Mouse (Mus musculus) cerebellum, adult 18-20 months (tissue): ENCODE results near the gene Caskin2.
"Not testable (repeated sequence)": the region's sequence is repeated elsewhere in the genome, so short reads cannot be mapped to it uniquely, and the experiment has no call there.

Experiments used
- DNase-seq, 2 experiments: peaks; one replicate each; pipeline ENCODE4 v3.0.0; 2021

Gene Caskin2

DNA sequence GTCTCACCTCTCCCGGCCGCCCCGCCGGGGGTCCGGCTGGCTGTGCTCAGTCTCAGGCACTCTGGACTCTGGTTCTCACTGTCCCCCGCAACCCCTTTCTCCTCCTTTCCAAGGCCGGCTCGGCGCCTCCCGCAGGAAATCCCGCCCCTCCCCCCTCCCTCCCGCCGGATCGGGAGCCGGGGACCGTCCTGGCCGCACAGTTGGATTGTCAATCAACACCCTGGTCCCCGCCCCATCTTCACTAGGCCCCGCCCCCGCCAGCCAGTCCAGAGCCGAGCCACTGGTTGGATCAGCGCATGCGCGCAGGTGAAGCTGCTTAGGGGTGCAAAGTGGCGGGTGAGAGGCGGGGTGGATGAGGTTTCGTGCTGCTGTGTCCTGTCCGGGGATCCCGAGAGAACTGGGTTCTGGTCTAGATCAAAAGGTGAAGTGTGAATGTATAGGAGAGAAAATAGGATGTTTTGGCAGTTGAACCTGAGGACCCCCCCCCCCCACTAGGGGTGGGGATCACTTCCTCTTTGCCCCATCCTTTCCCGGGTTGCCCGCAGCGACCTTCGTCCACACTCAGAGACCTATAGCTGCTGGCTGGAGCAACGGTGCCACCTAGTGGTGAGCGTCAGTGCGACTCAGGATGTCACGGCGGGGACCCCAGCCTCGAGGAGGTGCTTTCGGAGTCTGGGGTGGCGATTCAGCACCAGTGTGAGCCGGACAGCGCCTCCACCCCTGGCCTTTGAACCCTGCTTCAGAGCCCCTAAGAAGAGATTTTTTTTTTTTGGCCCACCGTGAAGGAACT, at the start of gene Caskin2:
Caskin2 (minus strand) TSS at position 133 of the 790 bp plus-strand sequence.
- peak; percentile 95 to 96 for DNase-seq

DNA sequence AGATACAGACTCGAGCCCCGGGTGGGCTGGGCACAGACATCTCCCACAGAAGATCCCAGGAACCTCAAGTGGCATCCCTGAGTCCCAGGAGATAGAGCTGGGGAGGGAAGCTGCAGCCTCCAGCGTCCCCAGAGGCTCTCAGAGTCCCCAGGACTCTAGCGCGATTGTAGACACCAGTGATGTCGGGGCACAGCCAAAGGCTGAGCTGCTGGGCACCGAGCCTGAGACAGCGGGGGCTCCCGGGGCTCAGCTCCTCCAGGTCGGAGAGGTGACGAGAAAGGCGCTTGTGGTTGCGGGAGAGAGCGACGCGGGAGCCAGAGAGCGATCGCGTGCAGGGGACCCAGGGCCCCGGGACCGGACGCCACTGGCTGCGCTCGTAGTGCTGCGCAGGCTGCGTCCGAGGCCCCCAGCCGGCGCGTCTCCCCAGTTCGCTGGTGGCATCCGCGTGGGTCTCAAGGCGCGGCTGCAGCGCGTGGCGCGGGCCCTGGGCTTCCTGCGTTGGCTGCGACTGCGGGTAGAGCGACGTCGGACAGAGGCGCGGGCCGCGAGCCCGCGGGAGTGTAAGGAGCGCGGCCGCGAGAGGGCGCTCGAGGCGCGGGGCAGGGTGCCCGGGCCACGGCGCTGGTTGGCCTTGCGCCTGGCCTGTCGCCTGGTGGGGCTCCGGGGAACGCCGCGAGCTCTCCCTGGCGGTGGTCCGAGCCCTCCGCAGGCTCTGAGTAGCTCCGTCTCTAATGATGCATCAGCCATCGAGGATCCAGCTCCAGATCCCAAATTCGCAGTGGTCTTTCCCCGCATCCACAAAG, 45.9 kb upstream of the Caskin2 start:
- peak; percentile 48 to 79 for DNase-seq

DNA sequence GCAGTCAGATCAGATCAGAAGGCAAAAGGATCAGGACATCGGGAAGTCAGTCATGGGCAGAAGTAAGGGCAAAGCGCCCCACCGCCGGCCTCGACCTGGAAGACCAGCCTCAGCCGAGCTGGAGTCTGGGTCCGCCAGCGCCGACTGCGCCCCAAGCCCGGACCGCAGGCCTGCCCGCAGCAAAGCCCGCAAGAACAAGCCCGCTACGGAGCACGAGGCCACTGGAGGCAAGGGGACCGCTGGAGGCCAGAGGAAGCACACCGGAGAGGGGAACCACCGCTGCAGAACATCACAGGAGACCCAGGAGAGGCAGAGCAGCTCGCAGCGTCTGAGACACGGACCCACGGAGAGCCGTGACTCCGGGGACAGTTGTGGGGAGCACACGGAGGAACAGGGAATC, 44.9 kb upstream of the Caskin2 start, which contains the start of gene Myo15b:
Myo15b (plus strand) TSS at position 53 of the 400 bp plus-strand sequence.
- DNase-seq, result no peak

DNA sequence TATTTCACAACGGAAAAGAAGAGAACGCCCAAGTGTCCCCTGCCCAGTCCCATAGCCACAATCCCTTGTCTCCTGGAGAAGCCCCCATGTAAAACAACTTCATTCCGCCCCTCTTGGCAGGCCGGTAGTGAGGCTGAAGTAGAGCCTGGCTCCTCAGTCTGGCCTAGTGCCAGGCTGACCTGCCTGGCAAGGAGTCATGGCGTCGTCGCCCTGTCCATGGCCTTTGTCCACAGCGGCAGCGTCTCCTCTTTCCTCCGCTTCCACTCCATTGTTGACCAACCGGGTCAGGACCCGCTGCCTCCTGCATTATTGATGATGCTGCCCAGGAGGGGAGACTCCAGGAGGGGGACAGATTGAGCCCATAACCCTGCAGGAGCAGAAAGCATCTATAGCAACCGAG, 44.5 kb upstream of the Caskin2 start:
- no peak for DNase-seq

DNA sequence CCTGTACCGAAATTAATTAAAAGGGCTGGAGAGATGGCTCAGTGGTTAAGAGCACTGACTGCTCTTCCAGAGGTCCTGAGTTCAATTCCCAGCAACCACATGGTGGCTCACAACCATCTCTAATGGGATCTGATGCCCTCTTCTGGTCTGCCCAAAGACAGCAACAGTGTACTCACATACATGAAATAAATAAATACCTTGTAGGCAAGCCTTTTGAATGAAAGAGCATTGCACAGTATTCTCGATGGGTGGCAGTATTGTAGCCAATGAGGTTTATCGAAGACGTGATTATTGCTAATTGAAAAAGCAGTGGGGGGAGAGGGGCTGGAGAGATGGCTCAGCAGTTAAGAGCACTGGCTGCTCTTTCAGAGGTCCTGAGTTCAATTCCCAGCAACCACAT, 43.7 kb upstream of the Caskin2 start:
- not testable (repeated sequence) for DNase-seq

DNA sequence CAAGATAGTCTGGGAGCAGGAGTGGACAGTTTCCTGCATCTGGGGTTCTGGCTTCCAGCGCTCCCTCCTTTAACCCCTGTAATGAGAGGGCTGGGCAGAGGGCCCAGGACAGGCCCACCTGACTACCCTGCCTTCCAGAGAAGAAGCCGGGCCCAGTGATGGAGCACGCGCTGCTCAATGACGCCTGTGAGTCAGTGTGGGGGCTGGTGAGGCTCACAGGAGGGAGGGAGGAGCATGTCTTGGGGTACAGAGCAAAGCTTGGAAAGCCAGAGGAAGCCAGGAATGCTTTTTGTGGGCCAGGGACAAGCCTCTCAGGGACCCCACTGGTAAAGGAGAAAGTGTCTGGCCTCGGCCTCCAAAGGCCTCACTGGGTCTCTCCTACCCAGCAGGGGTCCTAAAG, 41.2 kb upstream of the Caskin2 start:
- DNase-seq, result no peak

DNA sequence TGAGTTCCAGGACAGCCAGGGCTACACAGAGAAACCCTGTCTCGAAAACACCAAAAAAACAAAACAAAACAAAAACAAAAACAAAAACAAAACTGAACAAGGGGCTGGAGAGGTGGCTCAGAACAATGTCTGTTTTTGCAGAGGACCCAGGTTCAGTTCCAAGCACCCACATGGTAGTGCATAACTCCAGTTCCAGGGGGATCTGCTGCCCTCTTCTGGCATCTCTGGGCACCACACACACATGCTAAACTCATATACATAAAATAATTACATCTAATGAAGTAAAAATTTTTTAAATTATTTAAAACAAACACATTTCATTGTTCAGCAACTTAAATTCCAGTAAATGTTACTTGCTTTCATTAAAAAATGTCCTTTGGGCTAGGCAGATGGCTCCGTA, 32.4 kb upstream of the Caskin2 start:
- DNase-seq, result no peak

DNA sequence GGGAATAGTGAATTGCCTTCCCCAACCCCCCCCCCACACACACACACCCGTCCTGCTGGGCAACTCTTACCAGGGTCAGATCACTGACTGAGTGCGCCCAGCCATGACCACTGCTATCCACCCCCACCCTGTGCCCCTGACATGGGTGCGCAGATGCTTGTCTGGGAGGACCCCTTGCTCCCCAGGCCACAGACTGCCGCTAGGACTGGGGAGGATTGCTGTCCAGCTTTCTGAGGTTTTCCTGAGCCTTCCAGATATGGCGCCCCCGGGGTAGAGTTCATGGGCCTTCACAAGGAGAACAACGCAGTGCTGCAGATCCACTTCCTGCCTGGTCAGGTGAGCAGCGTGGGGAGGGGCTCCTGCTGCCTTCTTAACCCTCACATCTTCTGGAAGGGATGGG, 30.8 kb upstream of the Caskin2 start:
- no peak for DNase-seq

DNA sequence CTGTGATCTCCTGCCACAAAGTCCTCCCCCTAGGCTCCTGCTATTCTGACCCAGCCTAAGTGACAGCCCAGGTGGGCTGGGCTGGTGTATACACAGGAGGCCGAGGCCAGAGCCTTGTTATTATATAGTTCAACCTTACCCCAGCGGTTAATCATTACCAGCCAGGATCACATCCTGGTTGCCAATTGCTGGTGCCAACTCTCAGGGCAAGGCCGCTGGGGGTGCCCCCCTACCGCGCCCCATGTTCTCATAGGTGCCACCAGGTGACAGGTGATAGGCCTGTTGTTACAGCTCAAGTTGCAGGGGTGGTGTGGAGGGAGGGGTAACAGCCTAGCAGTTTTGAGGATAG, 30.4 kb upstream of the Caskin2 start:
- no peak for DNase-seq

DNA sequence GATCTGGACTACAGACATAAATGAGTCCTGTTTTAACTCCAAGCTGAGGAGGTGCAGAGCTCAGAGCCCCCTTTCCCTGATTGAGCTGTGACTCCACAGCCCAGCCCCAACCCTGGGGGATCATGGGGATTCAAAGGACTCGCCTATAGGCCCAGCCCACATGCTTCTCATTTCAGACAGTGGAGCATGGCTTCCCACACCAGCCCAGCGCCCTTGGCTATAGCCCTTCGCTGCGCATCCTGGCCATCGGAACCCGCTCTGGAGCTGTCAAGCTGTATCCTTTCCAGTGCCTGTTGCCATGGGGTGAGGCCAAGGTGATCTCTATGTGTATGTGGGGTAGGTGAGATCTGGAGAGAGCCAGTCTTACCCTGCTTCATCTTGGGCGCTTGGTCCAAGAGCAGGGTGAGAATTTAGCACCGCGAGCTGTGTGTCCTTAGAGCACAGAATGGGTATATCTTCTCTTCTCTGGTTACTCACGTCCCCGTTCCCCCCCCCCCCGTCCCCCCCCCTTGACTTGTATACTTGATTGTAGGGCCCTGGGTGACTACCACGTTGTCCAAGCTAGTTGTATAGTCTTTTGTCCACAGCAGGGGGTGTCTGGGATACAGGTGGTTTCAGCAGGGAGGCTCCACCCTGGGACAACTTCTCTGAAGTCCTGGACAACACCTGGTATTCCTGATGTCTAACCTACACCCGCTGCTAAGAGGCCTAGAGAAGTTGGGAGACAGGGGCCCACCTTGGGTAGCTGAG, 29.9 kb upstream of the Caskin2 start:
- no peak for DNase-seq

DNA sequence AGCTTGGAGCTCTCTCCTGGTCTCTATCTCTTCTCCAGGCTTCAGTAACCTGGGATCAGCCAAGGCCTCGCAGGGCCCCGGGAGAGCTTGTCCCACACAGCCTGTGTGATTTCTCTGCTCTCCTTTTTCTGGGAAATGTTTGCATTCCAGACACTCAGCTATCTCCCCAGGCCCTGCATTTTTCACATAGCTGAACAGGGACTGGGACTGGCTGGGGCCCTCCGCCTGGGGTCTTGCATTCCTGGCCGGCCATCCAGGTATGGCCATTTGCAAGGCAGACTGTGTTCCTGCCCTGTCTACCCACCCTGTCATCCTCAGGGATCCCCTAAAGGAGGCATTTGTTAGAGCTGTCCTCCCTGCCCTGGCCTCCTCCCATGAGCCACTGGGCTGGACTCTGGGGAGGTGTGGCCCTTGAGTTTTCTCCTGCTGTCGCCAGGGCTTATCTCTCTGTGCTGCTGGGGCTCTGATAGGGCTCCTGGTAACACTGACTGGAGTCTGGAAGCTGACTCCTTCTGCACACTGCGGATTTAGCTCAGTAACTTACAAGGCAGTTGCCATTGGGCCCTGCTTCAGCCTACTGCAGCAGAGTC, 28.6 kb upstream of the Caskin2 start:
- DNase-seq, result no peak

DNA sequence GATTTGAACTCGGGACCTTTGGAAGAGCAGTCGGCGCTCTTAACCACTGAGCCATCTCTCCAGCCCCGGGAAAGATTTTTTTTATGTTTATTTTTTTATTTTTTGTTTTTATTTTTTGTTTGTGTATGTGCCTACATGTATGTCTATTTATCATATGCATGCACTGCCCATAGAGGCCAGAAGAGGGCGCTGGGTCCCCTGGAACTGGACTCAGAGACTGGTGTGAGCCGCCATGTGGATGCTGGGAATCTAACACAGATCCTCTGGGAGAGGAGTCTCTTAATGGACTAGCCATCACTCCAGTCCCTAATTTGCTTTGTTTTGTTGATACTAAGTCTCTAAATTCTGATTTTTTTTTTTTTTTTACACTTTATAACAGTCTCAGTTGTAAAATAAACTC, 27.6 kb upstream of the Caskin2 start:
- no peak for DNase-seq

DNA sequence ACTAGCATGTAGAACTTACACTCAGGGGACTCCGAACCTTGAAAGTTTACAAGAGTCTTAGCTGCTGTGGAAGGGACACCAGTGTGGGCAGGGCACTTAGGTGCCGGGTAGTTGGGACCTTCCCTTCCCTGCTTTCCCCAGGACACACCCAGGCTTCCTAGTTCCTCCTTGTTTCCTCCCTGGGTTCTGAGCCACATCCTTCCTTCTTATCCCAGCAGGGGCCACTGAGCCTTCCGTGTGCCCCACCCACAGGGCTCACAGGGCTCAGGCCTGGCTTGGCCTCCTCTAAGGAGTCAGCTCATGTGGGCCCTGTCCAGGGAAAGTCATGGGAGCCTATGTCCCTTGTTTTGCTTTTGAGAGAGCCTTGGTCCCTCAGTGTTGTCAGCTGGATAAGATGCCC, 26.3 kb upstream of the Caskin2 start:
- no peak for DNase-seq

DNA sequence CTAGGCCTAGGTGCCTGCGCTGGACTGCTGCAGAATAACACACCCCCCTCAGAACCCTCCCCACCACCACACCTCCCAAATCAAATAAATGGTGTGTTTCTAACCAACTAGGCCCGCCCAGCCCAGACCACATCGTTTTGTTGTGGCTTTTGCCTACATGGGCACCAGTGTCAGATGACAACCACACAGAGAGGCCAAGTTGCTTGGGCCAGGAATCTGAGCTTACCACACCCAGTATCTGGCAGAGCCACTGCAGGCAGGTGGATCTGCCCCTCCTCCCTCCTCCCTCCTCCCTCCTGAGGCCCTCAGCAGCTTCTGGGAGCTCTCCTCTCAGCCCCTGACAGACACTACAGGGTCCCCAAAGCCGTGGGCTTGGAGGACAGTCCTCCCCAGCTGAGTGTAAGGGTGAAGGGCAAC, 25.5 kb upstream of the Caskin2 start:
- DNase-seq, result no peak

DNA sequence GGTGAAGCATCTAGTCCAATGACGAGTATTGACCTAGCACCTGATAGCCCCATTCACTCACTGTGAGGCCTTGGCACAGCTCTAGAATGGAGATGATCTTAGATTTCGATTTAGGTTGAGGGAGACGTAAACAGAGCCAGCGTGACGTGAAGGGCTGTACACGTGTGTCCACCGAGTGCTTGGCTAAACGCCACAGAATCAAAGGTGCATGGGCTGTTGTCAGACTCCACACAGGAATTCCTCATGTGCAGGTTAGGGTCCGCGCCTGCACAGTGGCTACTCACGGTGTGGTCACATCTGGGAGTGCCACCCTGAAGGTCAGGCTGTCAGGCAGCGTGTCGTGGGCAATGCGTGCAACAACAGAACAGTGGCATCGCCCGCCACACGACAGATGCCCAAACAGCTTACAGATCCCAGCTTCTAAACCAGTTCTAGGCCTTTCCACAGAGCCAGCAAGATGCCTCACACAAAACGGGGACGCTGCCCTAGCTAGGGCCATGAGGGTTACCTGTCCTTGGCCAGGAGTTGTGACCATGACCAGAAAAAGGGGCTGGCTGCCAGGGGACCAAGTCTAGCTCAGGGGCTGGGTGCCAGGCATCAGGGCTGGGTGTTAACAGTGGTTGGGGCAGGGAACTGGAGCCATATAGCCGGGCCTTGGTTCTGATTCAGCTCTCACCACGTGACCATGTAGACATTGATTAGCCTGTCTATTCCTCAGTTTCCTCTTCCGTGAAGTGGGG, 24.3 kb upstream of the Caskin2 start:
- no peak for DNase-seq

DNA sequence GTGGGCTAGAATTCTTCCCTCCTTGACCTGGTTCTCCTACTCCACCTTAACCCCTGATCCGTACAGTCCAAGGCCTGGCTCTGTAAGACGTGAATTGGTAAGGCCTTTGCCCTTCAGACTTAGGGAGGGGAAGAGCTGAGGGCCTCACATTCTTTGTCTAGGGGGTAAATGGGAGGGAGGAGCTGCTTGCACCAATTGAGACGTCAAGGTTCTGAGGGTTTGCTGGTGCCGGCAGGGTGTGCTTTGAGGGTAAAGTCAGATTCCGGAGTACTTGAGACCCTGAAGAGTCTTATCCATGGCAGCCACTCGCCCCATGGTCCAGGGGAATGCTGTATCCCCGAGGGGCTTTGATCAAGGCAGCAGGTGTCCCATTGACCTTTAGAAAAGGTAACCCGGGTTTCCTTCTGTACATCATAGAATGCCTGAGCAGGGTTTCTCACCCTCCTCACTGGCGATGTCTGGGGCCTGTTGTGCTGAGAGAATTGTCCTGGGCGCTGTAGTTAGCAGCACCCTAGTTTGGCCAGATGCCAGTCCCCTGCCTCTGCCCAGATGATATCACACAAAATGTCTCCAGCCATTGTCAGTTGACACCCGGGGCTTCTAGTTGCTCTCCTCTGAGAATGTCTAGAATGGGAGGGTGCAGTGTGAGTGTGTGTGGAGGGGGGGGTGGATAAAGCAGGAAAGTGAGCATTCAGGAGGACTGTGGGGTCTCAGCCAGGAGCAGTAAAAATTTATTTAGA, 23.4 kb upstream of the Caskin2 start:
- DNase-seq, result no peak

DNA sequence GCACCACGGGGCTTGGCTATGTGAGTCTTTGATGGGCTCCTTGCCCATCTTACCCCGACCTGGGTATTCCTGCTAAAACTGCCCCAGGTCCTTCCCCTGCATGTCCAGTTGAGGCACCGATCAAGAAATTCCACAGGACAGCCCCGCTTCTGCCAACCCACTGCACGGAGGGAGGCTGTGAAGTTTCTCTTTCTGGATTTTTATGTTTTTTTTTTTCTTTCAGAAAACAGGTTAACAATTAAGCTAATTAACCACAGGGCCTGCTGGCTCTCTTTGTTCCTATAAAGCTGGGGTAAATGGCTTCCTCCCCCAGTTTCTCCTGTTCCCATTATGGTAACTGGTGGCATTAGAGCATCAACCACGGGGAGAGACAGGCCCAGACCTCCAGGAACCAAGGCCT, 20.6 kb upstream of the Caskin2 start:
- DNase-seq, result no peak

DNA sequence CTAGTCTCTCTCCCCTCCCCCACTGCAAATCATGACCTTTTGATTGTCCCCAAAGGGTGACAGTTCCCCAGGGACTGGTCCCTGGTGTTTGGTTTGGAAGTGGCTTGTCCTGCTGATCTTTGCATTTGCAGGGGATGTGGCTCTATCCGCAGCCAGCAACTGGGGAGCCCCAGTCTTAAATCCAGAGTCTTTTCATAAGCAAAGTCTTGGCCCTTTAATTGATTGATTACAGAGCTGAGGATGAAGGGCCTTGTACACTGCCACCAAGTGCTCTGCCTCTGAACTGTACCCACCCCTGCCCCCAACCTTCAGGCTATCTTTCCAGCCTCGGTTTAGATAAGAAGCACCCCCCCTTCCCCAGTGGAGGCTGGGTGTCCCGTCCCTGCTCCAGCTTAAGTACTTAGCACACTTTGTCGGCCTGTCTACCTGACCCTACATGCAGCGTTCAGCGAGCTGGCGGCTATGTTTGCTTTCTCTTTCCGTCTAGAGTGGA, 19.6 kb upstream of the Caskin2 start:
- DNase-seq, result no peak

DNA sequence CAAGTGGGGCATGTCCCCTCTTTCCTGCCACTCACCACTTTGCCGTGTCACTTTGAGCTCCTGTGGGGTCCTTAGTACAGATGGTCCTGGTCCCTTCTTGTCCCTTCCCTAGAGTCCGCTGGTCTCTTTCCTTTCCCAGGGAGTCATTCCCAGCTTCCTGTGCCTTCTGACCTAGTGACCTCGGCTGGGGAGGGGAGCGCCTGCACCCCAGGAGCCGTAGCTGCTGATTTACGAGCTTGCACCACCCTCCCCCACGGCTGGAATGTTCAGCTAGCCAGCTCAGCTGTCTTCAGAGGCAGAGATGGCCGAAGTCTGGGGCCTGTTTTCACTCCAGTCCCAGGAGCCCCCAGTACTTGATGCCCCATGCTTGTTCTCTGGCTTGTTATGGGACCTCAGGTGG, 19.1 kb upstream of the Caskin2 start:
- DNase-seq, result no peak

DNA sequence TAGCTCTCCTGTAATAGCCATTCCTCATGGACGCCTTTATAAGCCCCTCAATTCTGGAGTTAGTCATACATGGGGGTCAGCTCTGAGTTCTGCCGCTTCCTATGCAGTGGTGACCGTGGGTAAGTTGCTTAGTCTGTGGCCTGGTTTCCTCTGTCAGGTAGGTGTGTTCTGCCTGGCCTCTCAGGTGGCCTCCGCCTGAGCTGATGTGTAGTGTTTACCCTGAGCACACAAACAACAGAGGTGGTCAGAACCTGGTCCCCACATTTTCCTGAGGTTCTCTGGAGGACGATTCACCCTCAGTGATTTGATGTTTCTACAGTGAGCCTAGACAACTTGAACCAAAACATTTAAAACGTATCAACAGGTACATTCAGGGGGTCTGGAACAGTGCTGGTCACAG, 18.6 kb upstream of the Caskin2 start:
- DNase-seq, result no peak

DNA sequence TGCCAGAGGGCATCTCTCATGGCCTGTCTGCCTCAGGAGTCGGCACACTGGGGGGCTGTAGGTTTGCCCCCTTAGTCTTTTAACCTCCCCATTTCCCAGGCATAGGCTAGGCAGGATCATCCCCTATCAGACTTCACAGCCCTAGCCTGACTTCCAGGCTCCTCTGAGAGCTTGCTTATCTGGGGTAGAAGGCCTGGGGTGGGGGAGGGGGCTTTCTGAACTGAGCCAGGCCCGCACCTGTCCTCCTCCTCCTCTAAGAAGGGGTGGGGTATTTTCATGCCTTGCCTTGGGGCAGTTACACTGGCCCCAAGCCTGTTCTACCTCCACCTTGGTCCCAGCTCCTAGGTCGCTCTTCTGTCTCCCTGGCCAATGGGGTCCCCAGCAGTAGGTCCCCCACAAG, 18.1 kb upstream of the Caskin2 start:
- no peak for DNase-seq
